Mouse (Mus musculus): ENCODE measurements at regions not wholly inside any gene's neighbourhood (a gene's known extent, or its start where the extent isn't known, plus 50 kb on each side); places are given as distances from the start of the nearest gene placed in this dataset.

DNA sequence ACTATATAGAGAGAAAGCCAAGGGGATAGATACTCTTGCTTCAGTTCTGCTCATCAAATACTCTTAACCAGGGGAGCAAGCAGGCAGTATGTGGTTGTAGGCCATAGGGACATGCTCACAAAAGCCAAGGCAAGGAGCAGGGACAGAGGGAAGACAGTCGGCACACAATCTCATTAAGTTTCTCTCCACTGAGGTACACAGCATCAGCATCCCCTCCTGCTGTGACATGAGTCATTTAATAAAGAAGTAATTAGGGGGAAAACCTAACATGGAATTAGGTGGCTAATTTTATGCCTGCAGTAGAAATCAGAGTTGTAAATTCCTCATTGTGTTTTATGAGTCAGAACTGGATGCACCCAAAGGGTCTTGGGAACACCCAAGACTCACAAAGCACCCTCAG, 203.2 kb downstream of the Pdgfra start:
- no peak for TF ChIP-seq POU5F1 (IDR thresholded peaks at IDR 0.05; ENCODE audit: borderline replicate concordance, low read length)
- TF ChIP-seq CTCF (conservative IDR thresholded peaks at IDR 0.05; ENCODE audit: low read length), result no peak

Data from E14TG2a.4 (cell line).